Mouse (Mus musculus) inflammation-experienced regulatory T-cells, adult 6 months (primary cell): ENCODE results near the gene Spout1. TPM values are rescaled to one million over a fixed set of nuclear protein-coding genes. Genes with fewer than 3 reads are reported as not detected.
"Not testable (repeated sequence)": the region's sequence is repeated elsewhere in the genome, so short reads cannot be mapped to it uniquely, and the experiment has no call there.

ENCODE experiments used
- ATAC-seq: one replicate; pipeline ENCODE4 v1.8.0; 2017
- polyA plus RNA-seq, 3 experiments: library from polyadenylated mRNA; unstranded; fragments of 100-300 nt; shearing (Covaris generic); gene quantifications; one replicate each; pipeline ENCODE4 v1.2.1; 2017

Gene Spout1
- 10 to 100 TPM; 22.8 to 37.1 (median 34.9) TPM for polyA plus RNA-seq

DNA sequence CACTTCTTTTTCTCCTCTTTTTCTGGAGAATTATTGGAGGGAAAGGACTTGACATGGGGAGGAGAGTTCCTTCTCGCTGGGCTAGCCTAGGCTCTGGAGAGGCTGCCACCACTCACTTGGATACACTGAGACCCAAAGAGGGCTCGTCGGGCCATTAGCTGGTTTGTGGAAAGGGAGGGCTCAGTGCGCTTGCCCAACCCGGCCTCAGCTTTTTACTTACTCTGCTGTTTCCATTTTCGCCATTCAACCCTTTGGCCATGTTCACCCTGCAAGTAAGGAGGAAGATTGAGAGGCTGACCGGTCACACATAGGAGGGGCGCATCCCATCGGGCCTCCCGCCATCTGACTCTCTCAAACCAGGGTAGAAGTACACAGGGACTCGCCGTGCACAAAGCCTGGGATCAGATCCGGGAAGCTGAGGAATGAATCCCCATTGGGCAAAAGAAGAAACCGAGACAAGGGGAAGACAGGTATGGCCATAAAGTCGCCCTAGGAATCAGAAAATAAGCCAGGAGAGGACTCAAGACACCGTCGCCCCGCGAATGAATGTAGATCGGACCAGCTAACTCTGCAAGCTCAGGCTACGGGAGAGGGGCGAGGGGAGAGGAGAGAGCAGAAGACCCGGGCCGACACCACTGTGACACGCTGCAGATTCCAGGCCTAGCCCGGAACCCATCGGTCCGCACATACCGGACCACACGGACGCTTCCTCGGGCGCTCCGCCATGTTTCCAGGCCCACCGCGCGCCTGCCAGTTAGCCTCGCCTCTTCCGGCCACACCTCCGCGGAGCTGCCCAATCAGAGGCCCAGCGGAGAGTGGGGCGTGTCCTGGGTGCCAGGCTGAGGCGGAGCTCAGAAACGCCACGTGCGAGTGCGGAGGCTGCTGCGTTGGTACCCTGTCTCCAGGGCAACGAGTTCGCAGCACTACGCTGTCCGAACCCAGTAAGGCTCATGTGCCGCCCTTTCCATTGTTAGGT, at the start of gene Spout1:
Spout1 (minus strand) TSS at position 760 of the 976 bp plus-strand sequence.
- peak; percentile 100 for ATAC-seq

DNA sequence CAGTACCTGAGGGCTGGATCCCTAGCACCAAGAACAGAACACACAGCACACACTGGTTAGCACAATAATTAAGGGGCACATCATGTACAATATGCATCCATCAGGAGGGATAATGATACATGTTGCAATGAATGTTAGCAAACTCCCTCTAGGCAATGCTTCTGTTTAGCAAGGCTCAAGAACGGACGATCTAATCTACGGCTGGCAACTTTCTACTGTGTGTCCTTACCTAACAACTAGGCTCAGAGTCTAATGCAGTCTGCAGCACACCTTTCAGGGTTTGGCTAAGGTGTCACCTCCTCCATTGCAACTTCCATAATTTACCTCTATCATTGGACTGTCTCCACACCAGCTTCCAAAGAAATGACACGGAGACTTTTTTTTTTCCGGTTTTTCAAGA, 38.0 kb upstream of the Spout1 start:
- no peak for ATAC-seq

DNA sequence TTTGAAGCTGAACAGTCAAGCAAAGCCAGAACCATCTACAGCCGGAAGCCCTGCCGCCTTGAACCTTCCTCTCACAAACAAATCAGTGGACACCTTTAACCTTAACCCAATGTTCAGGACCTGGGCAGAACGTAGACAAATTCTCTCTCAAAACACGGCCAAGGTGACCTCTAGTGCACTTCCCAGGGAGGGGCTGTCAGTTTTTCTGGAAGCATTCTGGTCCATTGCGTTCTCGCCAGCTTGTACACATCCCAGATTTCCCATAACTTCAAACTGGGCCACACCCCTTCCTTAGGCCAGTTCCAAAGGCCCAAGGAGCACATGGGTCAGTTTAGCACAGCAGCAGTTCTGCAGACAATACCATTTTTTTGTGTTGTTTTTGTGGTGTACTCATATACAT, 37.2 kb upstream of the Spout1 start:
- ATAC-seq: no peak

DNA sequence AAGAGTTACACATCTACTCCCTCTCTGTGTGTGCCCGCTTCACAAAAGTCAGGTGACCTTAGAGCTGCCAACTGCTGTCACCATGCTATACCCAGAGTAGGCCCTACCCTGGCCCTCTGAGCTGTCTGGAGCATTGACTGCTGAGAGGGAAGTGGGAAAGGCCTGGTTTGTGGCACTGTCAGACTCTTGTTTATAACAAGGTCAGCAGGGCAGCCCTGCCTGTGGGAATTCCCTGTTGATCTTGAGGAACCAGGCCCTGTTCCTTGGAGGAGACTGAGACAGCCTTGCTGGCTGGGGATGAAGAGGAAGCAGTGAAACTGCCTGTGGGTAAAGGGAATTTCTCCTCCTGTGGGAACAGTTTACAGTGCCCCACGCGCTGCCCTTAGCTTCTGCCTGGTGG, 36.5 kb upstream of the Spout1 start:
- no peak for ATAC-seq

DNA sequence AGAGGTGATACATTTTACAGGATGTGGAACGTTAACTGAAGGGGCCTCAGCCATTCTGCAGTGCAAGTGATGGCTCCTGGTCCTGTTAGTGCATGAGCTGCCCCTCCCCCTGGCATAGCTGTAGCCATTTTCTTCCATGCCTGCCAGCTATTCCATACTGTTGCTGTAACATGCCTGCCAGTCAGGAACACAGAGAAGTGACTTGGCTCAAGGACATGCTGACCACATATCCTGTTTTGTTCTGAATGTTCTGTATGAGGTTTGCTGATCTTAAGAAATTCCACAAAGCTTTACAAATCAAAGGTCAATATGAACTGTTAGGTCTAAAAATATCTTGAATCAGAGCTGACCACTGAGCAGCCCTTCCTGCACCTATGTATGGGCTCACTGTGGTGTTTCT, 34.7 kb upstream of the Spout1 start:
- ATAC-seq: no peak

DNA sequence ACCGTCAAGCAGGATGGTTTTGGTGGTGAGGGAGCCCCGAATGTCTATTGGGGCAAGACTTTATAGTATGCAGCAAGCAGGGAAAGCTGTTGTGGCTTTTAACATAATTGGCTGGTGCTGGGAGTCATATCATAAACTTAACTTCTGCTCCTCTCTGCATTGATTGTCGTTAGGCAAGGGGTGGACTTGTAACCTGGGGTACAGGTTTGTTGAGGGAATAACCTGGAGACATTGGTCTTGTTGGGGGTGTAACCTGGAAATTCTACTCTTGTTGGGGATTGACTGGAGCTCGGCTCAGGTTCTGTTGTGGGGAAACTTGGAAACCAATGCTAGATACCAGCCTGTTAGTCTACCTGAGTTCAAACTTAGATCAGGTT, 33.9 kb upstream of the Spout1 start:
- no peak for ATAC-seq

DNA sequence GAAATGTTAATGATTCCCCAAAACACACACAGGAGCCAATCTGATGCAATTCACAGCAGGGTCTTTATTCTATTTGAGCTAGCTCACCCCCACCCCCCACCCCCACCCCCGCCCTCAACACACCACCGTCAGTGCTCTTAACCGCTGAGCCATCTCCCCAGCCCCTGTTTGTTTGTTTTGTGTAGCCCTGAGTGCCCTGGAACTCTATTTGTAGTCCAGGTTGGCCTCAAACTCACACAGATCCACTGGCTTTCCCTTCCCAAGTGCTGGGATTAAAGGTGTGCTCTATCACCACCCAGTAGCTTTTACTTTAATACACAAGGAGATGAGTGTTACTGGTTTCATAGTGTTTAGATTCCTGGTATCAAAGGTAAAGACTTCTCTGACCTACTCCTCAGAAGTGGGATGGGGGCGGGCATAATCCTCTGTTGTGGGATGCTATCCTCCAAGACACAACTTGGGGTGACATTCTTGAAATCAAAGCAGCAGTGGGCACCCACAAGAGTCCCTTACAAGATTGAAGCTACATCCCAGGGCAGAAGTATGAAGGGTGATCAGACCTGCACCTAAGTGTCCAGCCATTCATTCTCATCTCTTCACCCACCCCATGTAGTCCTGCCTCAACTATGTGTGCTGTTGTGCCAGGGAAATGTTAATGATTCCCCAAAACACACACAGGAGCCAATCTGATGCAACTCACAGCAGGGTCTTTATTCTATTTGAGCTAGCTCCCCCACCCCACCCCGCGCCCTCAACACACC, 33.3 kb upstream of the Spout1 start:
- no peak for ATAC-seq

DNA sequence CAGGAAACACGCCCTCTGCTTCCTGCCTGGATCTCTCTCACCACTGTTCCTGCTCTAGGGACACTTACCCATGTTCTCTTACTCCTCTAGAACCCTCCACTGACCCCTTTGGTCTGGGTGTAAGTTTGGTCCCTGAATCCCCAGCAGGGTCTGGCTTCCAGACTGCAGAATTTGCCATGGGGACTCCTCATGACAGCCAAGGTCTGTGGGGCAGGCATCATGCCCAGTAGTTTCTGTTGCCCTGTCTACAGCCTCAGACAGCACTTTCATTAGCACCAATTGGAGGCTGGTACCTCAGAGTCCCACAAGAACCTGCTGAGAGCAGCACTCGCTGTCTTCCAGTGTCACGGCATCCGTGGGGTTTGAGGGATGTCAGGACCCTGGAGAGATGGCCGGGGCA, 29.6 kb upstream of the Spout1 start:
- no peak for ATAC-seq

DNA sequence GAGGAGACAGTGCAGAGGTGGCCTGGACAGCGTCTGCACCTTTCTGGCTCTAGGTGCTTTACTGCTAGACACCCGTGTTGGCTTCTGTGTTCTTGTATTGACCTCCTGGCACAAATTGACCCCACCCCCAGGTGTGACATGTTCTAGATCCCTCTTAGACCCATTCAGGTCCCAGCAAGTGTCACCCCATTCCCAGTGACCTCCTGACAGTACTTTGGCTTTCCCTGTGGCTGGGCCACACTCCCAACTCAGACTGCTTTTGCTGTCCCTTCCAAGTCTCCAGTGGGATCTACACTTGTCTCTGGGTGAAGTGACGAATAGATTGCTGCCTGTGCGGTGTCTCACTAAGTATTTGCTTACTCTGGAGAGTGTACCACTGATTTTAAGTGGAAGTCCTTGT, 29.1 kb upstream of the Spout1 start:
- no peak for ATAC-seq

DNA sequence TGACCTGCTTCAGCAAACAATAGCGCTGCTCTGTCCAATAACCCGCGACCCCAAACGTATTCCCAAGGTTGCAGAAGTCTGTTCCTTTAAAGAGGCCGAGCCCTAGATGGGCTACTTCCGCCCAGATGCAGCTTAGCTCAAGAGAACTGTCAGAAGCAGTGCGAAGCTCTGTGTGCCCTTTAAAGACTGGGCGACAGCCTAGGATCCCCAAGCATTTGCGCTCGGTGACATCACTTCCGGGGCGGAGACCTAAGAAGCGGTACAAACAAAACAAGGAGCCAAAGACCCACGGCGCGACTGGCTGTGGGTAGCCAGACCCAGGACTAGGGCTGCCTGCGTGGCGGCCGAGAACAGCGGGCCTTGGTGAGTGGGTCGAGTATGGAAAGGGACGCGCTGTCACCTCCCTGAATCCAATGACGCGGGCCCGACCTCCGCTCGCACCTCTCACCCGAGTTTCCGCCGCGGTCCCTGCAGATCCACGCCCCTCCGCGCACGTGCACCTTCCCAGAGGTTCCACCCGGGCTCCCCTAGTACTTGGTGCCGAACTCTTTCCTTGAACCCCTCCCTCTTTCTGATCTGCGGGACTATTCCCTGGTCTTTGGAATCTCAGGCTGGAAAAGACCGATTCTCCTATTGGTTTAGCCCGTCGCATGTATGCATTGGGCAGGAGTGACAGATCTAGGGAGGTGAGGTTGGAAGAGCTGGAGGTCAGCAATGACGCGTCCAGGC, 27.5 kb upstream of the Spout1 start, which contains the start of gene Kyat1:
Kyat1 (minus strand) TSS at position 219 of the 729 bp plus-strand sequence.
- peak; percentile 98 for ATAC-seq

DNA sequence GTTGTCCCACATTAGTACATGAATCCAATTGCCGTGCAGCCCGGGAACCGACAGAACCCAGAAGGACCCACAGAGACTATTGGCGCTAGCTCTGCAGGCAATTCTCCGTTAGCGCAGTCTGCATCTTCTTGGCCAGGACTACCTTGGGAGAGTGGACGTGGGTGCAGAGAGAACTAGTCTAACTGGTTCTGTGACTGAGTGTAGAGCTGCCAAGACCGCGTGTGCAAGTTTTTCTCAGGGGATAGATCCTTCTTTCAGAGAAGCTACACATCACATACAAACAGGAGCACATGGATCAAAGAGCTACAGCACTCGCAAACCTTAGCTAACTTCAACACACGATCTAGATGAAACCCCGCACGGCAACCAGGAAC, 27.0 kb upstream of the Spout1 start:
- peak; percentile 15 for ATAC-seq

DNA sequence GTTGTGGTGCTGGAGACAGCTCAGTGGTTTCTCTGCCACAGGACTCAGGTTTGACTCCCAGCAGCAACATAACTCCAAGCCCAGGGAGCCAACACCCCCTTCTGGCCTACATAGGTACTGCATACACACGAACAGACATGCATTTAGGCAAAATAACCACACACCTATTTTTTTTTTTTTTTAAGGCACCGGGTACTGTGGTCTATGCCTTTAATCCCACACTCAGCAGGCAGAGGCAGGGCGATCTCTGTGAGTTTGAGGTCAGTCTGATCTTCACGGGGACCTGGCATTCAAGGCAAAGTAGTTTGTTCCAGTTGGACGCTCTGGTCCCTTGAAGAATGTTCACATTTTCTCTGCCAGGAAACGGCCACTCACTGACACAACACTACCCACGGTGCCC, 25.2 kb upstream of the Spout1 start:
- ATAC-seq: no peak

DNA sequence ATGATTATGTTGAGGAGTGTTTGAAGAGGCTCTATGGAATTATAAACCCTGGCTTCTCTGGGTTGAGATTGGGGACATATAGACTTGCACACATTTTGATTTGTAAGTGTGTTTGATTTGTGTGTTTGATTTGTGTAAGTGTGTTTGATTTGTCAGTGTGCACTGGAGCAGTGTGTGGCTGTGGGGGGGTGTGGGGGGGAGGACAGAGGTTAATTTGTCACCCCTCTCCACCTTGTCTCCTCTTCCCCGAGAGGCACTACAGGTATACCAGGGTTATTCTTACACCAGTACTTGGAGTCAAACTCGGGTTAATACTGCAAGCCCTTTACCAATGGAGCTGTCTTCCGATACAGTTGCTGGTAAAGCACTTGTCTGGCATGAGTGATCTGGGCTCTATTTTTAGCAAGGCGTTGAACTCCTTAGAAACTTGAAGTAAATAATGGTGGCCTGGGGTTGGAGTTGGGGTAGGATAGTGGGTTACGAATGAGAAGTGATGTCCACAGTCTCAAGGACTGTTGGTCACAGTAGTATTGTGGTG, 22.2 kb upstream of the Spout1 start:
- ATAC-seq: no peak

DNA sequence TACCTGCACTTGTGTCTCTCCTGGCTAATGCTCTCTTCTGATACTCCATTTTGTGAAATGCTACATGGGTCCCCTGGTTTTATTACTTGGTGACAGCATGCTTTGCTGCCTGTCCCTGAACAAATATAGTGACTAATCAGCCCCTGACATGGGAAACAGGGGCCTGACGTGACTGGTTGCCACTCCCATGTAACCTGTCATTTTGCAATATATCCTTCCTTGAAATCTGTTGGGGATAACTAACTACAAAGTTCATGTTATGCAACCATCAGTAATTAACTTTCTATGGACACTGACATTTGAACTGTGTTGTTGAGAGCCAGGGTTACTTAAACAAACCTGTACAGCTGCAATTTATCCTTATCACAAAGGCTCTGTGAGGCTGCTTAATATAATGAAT, 21.7 kb upstream of the Spout1 start:
- ATAC-seq: no peak

DNA sequence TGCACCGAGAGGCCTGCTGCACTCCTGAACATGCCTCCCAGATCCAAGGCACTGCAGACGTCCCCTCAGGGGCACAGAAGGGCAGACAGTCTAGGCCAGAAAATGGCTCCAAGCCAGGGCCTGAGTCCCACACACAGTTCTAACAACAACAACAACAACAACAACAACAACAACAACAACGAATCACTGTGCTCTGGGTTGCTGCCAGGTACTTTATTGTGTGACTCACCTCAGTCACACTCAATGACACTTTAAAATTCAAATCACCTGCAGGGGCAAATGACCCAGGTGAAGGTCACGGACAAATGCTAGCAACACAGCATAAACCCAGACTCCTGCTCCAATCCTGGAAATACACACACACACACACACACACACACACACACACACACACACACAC, 19.8 kb upstream of the Spout1 start:
- ATAC-seq: no peak

DNA sequence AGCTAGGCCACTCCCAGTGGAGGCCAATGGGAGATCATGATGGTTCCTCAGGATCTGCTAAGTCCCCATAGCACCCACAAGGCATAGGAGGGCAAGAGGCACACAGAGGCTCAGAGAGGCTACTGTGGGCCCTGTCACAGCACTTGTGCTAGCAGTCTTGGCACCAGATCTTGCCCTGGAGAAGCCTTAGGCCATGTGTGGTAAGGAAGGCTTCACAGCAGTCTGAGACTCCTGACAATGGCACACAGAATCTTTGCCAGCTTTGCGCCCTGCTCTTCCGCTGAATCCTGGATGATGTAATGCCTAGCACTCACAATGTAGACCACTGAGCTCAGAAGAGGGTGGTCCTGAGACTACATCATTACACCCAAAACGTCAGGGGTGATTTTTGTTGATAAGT, 16.4 kb upstream of the Spout1 start:
- ATAC-seq: no peak

DNA sequence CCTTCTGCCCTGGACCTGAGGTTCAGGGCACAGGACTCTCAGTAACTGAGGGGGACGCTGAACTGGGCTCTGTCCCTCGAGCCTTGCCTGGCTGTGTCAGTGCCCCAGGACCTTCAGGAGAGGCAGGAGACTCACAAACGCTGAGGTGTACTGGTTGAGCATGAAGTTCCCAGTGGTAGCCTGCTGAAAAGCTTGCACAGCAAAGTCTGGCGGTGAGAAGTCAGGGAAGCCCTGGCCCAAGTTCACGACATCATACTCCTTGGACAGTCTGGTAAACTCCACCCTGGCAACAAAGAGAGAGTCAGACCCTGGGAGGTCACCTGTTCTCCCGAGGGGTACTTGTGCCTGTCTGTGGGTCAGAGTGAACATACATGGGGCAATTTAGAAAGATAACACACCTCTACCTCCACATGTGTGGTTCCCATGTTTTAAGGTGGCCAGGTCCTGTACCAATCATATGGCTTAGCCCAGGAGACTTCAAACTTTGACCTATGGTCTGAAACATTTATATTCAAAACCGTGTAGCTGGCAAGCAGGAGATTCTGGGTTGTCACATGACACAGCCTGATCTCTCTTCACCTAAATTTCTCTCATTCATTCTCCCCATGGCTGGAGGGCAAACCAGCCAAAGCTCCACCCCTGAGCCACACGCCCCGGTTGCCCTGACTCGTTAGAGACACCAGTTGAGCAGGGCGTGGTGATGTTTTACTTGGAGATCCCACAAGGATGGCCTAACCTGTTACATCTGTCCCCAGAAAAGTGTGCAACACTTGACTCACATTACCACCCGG, 13.7 kb upstream of the Spout1 start:
- no peak for ATAC-seq

DNA sequence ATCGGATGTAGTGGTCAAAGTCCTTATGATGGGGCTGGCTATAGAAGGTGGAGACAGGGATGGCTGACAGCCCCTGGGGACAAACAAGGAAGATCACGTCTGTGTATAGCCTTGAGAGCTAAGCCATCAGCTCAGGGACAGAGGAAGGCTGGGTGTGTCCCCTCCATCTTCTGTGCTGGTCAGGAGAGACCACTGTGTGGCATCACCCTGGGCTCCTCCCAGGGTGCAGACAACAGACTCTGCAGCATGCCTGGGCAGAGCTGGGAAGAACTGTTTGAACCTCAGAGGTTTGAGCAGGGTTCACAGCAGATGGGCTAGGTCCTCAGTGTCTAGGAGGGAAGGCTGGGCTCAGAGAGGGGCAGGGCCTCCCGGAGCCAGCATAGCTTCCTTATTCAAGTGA, 7.4 kb upstream of the Spout1 start:
- ATAC-seq: no peak

DNA sequence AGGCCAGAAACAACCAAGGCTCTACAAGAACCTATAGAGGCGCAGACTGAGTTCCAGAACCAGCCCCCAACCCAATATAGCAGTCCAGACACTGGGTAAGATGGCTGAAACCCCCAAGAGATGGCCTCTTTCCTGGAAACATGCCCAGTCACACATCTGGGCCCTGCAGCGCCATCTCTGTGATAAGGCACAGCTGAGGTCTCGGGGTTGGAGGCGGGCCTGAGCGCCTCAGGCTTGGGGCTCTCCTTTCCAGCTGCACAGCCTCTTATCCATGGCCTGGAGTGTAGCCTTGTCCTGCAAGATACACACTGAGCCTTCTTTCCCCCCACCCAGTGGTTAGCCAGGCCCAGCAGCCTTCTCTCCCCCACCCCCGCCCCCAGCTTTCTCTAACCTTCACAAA, 7.0 kb upstream of the Spout1 start:
- ATAC-seq: no peak

DNA sequence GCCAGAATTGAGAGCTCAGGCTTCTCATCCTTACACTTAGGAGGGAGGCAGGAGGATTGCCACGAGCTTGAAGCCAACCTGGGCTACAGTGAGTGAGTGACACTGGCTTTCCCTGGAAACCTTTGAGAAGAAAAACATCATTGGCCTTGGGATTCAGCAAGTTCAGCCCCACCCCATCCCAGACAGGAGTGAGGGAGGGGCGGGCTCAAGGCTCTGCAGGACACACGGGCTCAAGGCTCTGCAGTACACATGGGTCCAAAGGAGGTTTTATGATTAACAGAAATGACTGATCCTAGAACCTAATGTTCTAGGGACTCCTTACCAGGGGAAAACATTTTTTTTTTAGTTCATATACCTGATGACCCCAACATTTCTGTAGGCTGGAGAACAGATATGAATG, 5.5 kb upstream of the Spout1 start:
- no peak for ATAC-seq

DNA sequence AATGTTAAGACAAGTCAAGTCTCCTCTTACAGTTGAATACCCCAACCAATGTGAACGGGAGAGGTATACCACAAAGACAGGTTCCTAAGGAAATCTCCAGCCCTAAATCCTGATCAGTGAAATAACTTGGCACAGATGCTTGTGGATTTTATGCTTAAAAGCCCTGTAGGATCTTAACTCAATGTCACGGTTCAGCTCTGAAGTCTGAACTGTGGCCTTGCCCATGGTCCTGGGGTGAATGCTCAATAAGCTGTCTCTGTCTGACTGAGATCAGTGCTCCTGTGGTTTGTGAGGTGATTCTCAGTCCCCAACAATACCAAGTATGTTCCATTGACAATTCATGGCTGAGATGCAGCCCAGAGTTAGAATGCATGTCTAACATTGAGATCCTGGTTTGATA, 4.2 kb upstream of the Spout1 start:
- ATAC-seq: no peak

DNA sequence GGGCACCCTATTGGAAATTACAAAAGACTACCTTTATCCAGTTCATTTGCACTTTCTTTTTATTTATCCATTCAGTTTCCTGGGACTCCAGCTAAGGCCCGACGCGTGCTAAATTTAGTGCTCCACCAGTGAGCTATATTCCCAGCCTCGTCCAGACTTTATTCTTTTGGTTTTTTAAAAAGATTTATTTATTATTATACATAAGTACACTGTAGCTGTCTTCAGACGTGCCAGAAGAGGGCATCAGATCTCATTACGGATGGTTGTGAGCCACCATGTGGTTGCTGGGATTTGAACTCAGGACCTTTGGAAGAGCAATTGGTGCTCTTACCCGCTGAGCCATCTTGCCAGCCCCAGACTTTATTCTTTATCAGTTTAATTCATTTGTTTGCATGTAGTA, 452 bp upstream of the Spout1 start:
- not testable (repeated sequence) for ATAC-seq
